Mouse (Mus musculus) CH12.LX (cell line): ENCODE data around the gene Slc9a8. TPM values are rescaled to one million over a fixed set of nuclear protein-coding genes. Genes with fewer than 3 reads are reported as not detected.

ENCODE experiments used
- DNase-seq: peaks from one replicate; pipeline ENCODE4 v3.0.0-alpha.2; 2013; ENCODE audit errors: extremely low read depth
- H3K27ac ChIP-seq: 2 replicates; pipeline ENCODE4 v1.5.1; 2012; ENCODE audit warnings: low read depth, mild to moderate bottlenecking, control low read depth, moderate library complexity; ENCODE audit not compliant: insufficient read depth
- H3K27me3 ChIP-seq: replicated peaks from 2 replicates; pipeline ENCODE3; 2012; ENCODE audit warnings: inconsistent platforms
- H3K36me3 ChIP-seq, 2 experiments: replicated peaks in 1 of 2; 2 replicates each; pipeline versions ENCODE3 to v1.6.1; 2012; ENCODE audit warnings: inconsistent platforms in 1 of 2, low read length in 1 of 2, mild to moderate bottlenecking in 1 of 2, mixed read lengths in 1 of 2, moderate library complexity in 1 of 2; ENCODE audit not compliant: control insufficient read depth in 1 of 2, insufficient read depth in 1 of 2
- H3K4me1 ChIP-seq, 2 experiments: 2 replicates each; pipeline ENCODE4 v1.6.1; 2012; ENCODE audit warnings: inconsistent platforms in 1 of 2, moderate library complexity in 1 of 2; ENCODE audit not compliant: insufficient read depth in 2 of 2, control insufficient read depth in 1 of 2
- H3K4me2 ChIP-seq: 2 replicates; pipeline ENCODE4 v1.6.1; 2012; ENCODE audit warnings: low read depth, mild to moderate bottlenecking, control low read depth; ENCODE audit not compliant: poor library complexity, insufficient read depth, severe bottlenecking
- H3K4me3 ChIP-seq, 3 experiments: fragments of 150-350 bp in 1 of 3; sonication (generic) in 1 of 3; replicated peaks in 1 of 3; 2 replicates each; pipeline versions ENCODE3 to v1.5.1; 2011 to 2012; ENCODE audit warnings: low read depth in 2 of 3, low read length in 2 of 3, mild to moderate bottlenecking in 2 of 3, moderate library complexity in 2 of 3, control low read depth in 1 of 3, improper control_type of control experiment in 1 of 3, inconsistent platforms in 1 of 3, mixed read lengths in 1 of 3; ENCODE audit not compliant: poor library complexity in 1 of 3
- H3K79me2 ChIP-seq: replicated peaks from 2 replicates; pipeline ENCODE4 v1.6.1; 2012; ENCODE audit warnings: mild to moderate bottlenecking, moderate library complexity; ENCODE audit not compliant: control insufficient read depth, poor library complexity, insufficient read depth, severe bottlenecking; ENCODE audit errors: extremely low read depth
- H3K9ac ChIP-seq: 2 replicates; pipeline ENCODE4 v1.6.1; 2012; ENCODE audit warnings: low read depth, mild to moderate bottlenecking, control low read depth, moderate library complexity; ENCODE audit not compliant: insufficient read depth
- H3K9me3 ChIP-seq: replicated peaks from 2 replicates; pipeline ENCODE3; 2012; ENCODE audit warnings: low read length, inconsistent platforms, mixed read lengths
- BHLHE40 ChIP-seq: IDR thresholded peaks from 2 replicates; pipeline ENCODE4 v1.6.1; 2011; ENCODE audit warnings: mild to moderate bottlenecking, low read depth, low read length, improper control_type of control experiment
- E2F4 ChIP-seq: IDR thresholded peaks from 2 replicates; pipeline ENCODE4 v1.6.1; 2011; ENCODE audit warnings: low read depth, low read length, improper control_type of control experiment; ENCODE audit not compliant: insufficient replicate concordance
- ELF1 ChIP-seq: IDR thresholded peaks from 2 replicates; pipeline ENCODE4 v1.6.1; 2014; ENCODE audit warnings: low read depth, mild to moderate bottlenecking, inconsistent platforms, low read length, improper control_type of control experiment
- EP300 ChIP-seq: IDR thresholded peaks from 2 replicates; pipeline ENCODE4 v1.6.1; 2011; ENCODE audit warnings: low read length, improper control_type of control experiment
- ETS1 ChIP-seq: conservative IDR thresholded peaks from 2 replicates; pipeline ENCODE4 v1.6.1; 2012; ENCODE audit warnings: low read depth, mild to moderate bottlenecking, inconsistent platforms, low read length, improper control_type of control experiment, moderate library complexity
- JUND ChIP-seq: conservative IDR thresholded peaks from 2 replicates; pipeline ENCODE4 v1.6.1; 2011; ENCODE audit warnings: low read depth, low read length, improper control_type of control experiment
- KAT2A ChIP-seq: IDR thresholded peaks from 2 replicates; pipeline ENCODE4 v1.6.1; 2012; ENCODE audit warnings: low read length, improper control_type of control experiment, inconsistent platforms; ENCODE audit not compliant: insufficient replicate concordance
- MXI1 ChIP-seq: IDR thresholded peaks from 2 replicates; pipeline ENCODE4 v1.6.1; 2011; ENCODE audit warnings: mild to moderate bottlenecking, low read depth, low read length, improper control_type of control experiment
- NRF1 ChIP-seq: IDR thresholded peaks from 2 replicates; pipeline ENCODE4 v1.6.1; 2014; ENCODE audit warnings: low read depth, mild to moderate bottlenecking, inconsistent platforms, low read length, improper control_type of control experiment, moderate library complexity
- RAD21 ChIP-seq: IDR thresholded peaks from 2 replicates; pipeline ENCODE4 v1.6.1; 2011; ENCODE audit warnings: low read depth, mild to moderate bottlenecking, low read length, improper control_type of control experiment, moderate library complexity
- TCF12 ChIP-seq: IDR thresholded peaks from 2 replicates; pipeline ENCODE4 v1.6.1; 2014; ENCODE audit warnings: low read depth, mild to moderate bottlenecking, inconsistent platforms, low read length, improper control_type of control experiment
- UBTF ChIP-seq: IDR thresholded peaks from 2 replicates; pipeline ENCODE4 v1.6.1; 2012; ENCODE audit warnings: low read depth, mild to moderate bottlenecking, inconsistent platforms, low read length, improper control_type of control experiment, moderate library complexity
- USF1 ChIP-seq: IDR thresholded peaks from 2 replicates; pipeline ENCODE4 v1.6.1; 2014; ENCODE audit warnings: low read depth, mild to moderate bottlenecking, inconsistent platforms, low read length, improper control_type of control experiment
- USF2 ChIP-seq: conservative IDR thresholded peaks from 2 replicates; pipeline ENCODE4 v1.6.1; 2011; ENCODE audit warnings: low read depth, low read length, improper control_type of control experiment
- dilution Hi-C: fragments of 300-500 bp; cut with MboI; formaldehyde crosslinking; loops from 2 replicates; pipeline ENCODE4 v1.14.3; 2020; ENCODE audit warnings: low sequenced_read_pairs; ENCODE audit not compliant: extremely low pct_unique_long_range_greater_than_20kb, extremely low pct_ligation_motif_present
- in situ Hi-C: fragments of 300-500 bp; cut with MboI; formaldehyde crosslinking; loops from 3 replicates; pipeline ENCODE4 v1.14.3; 2019; ENCODE audit warnings: low sequenced_read_pairs, low pct_ligation_motif_present, low pct_unique_long_range_greater_than_20kb, mixed read lengths
- polyA plus RNA-seq: library from polyadenylated mRNA; unstranded; fragments of >175 nt; gene quantifications from 2 replicates; pipeline ENCODE4 v1.2.1, GENCODE M21; 2012; ENCODE audit warnings: low read depth; ENCODE audit not compliant: insufficient read length
- total RNA-seq, 2 experiments: library from RNA; depleted of rRNA; stranded (reverse); fragments of 300-350 nt in 1 of 2; fragments of >200 nt in 1 of 2; gene quantifications; 2 replicates each; pipeline ENCODE4 v1.2.3; 2012 to 2014

The Slc9a8 gene
- total and polyA plus RNA-seq, 3 experiments = 14.5 to 26.0 (median 25.0) TPM

- Histone ChIP-seq H3K36me3 (peaks cover 65 to 83% of the 10 kb centered on the region in 2 experiments), H3K4me3 (no peak overlapping the region), H3K27me3 (no peaks in the 10 kb centered on the region), H3K9ac (no peak overlapping the region), H3K27ac (no peak overlapping the region), H3K4me2 (no peak overlapping the region), H3K9me3 (peaks cover 4% of the 10 kb centered on the region), H3K79me2 (no peaks in the 10 kb centered on the region; the same call in 1 of the 2 replicates), H3K4me1 (peaks cover 2 to 11% of the 10 kb centered on the region in 2 experiments; a peak in 3 of 4 replicates)
- dilution Hi-C loops (no loop called here), in situ Hi-C loops (no loop called here)
- TF ChIP-seq ELF1 (no peak), E2F4 (no peak), JUND (no peak), NRF1 (no peak), ETS1 (no peak), MXI1 (no peak), RAD21 (no peak)
- DNase-seq = no peak
Measured at GRCm38 (mm10) chr2:167435631-167436030, 14.1 kb downstream of the Slc9a8 start.

- H3K27me3 ChIP-seq = no peaks in the 10 kb centered on the region
- no peak for DNase-seq
- no peak overlapping the region for H3K4me3 ChIP-seq
- no peak for TF ChIP-seq UBTF
- peaks cover 65 to 83% of the 10 kb centered on the region in 2 experiments for H3K36me3 ChIP-seq
- no peak overlapping the region for H3K9ac ChIP-seq
- H3K4me2 ChIP-seq = no peak overlapping the region
- dilution Hi-C loops (no loop called here), in situ Hi-C loops (no loop called here)
- no peak overlapping the region for H3K27ac ChIP-seq
- H3K9me3 ChIP-seq = peaks cover 4% of the 10 kb centered on the region
- no peaks in the 10 kb centered on the region; the same call in 1 of the 2 replicates for H3K79me2 ChIP-seq
- H3K4me1 ChIP-seq = peaks cover 3 to 14% of the 10 kb centered on the region in 2 experiments
Measured at GRCm38 (mm10) chr2:167436371-167436770, 14.9 kb downstream of the Slc9a8 start.

- dilution Hi-C loops = no loop called here
- TF ChIP-seq TCF12 (no peak), USF2 (no peak), EP300 (no peak), BHLHE40 (no peak), KAT2A (no peak), NRF1 (no peak), USF1 (no peak)
- no peak overlapping the region for H3K9ac ChIP-seq
- H3K4me2 ChIP-seq = no peak overlapping the region
- H3K79me2 ChIP-seq = no peaks in the 10 kb centered on the region
- in situ Hi-C loops = no loop called here
- peaks cover 2 to 22% of the 10 kb centered on the region in 2 experiments; a peak in 3 of 4 replicates for H3K4me1 ChIP-seq
- DNase-seq = no peak
- peaks cover 69 to 84% of the 10 kb centered on the region in 2 experiments for H3K36me3 ChIP-seq
- peaks cover 4% of the 10 kb centered on the region for H3K9me3 ChIP-seq
- no peak overlapping the region for H3K27ac ChIP-seq
- no peaks in the 10 kb centered on the region for H3K27me3 ChIP-seq
- no peak overlapping the region for H3K4me3 ChIP-seq
Measured at GRCm38 (mm10) chr2:167439422-167439821, 17.9 kb downstream of the Slc9a8 start.
